Mouse (Mus musculus) midbrain, embryonic 10.5 days (tissue): ENCODE measurements around the gene Iqce. TPM values are rescaled to one million over a fixed set of nuclear protein-coding genes. Genes with fewer than 3 reads are reported as not detected.
A peak's percentile ranks its signal among the peaks of the same experiment; 100 is the strongest.

ENCODE experiments used
- DNase-seq: peaks from one replicate; pipeline ENCODE4 v3.0.0-alpha.2; 2017; ENCODE audit warnings: low spot score
- H3K27ac ChIP-seq: fragments of 300-500 bp; sonication (generic); replicated peaks from 2 replicates; pipeline ENCODE4 v1.5.1; 2016; ENCODE audit warnings: mild to moderate bottlenecking
- H3K27me3 ChIP-seq: fragments of 300-500 bp; sonication (generic); 2 replicates; pipeline ENCODE4 v1.6.1; 2016; ENCODE audit warnings: low read depth, mild to moderate bottlenecking; ENCODE audit not compliant: poor library complexity, severe bottlenecking
- H3K36me3 ChIP-seq: fragments of 300-500 bp; sonication (generic); 2 replicates; pipeline ENCODE4 v1.6.1; 2016; ENCODE audit warnings: mild to moderate bottlenecking, moderate library complexity
- H3K4me1 ChIP-seq: fragments of 300-500 bp; sonication (generic); 2 replicates; pipeline ENCODE4 v1.6.1; 2016
- H3K4me3 ChIP-seq: fragments of 300-500 bp; sonication (generic); 2 replicates; pipeline ENCODE4 v1.5.1; 2016; ENCODE audit warnings: mild to moderate bottlenecking, moderate library complexity
- H3K9me3 ChIP-seq: fragments of 300-500 bp; sonication (generic); replicated peaks from 2 replicates; pipeline ENCODE4 v1.6.1; 2016; ENCODE audit warnings: mild to moderate bottlenecking
- whole genome bisulfite sequencing: fragments of 180-500 bp; shearing (Covaris S2); methylation state at CpG from one replicate; pipeline ENCODE4 v1.1.7; 2016; 5-methylcytosine and 5-hydroxymethylcytosine counted together
- polyA plus RNA-seq: library from polyadenylated mRNA; unstranded; fragments of >200 nt; fragmentation: Nextera tagmentation; extraction: Ambion mirVana; gene quantifications from 2 replicates; pipeline ENCODE4 v1.2.1, GENCODE M21; 2016

Gene Iqce
- polyA plus RNA-seq, 1 experiment from 2014 or later = 23.6 TPM

DNA sequence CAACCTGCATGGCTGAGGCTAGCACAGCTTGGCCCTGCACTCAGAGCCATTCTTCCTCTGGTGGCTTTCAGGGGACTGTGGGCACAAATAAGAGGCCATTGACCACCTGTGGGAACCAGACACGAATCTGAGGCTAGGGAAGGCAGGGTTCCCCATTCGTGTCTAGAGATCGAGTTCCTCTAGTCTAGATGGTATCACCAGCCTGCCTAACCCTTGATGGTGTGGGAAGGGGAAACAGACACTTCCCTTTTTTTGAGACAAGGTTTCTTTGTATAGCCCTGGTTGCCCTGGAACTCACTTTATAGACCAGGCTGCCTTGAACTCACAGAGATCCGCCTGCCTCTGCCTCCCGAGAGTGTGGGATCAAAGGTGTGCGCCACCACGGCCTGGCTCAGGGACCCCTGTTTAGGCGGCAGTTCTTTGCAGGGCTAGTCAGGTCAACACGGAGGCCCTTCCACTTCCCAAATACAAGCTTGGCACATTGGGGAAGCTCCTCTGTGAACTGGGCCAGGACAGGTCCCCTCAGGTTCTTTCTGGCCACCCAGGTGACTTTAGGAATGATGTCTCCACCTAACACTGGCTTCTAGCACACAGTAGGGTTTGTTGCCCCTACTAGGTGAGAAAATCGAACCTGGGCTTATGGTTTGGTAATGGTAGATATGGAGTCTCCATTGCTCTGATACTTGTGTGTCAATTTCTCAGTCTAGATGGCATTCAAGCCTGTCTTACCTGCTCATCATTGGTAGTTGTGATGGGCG lies 29.0 kb upstream of the Iqce start:
- H3K27me3 ChIP-seq = peaks cover 23% of the 10 kb centered on the region
- peaks cover 1% of the 10 kb centered on the region; the same call in 1 of the 2 replicates for H3K9me3 ChIP-seq
- no peak overlapping the region for H3K27ac ChIP-seq
- H3K36me3 ChIP-seq = no peaks in the 10 kb centered on the region
- H3K4me3 ChIP-seq = no peak overlapping the region
- 90% methylated on average over 11 of the region's 11 CpGs for WGBS
- DNase-seq = no peak
- H3K4me1 ChIP-seq = peaks cover 12% of the 10 kb centered on the region

DNA sequence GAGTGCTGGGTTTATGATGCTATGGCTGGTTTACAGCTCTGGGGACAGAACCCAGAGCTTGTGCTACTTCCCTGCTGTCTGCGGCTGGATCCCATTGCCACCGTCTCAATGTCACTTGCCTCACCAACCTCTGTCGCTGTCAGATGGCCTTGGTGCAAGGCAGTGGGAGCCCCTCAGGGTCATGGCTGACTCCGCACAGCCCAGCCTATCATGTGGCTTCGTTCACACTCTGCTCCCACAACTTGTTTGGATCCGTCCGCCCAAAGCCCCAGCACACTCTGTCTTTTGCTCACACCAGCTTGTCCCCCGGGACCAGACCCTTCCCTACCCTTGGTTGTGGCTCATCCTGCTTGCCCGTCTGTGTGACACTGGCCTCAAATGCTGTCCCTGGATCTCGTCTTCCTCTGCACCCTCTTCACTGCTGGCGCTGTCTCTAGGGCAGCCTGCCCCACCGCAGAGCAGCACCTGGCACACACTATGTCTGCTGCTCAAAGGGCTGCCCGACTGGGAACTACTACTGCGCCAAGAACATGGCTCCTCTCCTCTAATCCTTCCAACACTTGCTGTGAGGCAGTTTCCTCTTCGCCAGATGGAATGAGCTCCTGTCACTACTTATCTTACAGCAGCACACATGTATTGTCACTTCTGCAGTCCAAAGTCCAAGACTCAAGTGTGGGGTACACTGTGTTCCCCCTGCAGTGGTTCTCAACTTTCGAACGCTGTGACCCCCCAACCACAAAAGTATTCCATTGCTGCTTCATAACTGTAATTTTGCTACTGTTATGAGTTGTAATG lies 25.0 kb upstream of the Iqce start:
- 87% methylated on average over 17 of the region's 17 CpGs for WGBS
- no peak overlapping the region for H3K4me3 ChIP-seq
- no peak overlapping the region for H3K27ac ChIP-seq
- DNase-seq = no peak
- no peaks in the 10 kb centered on the region for H3K27me3 ChIP-seq
- H3K4me1 ChIP-seq = no peaks in the 10 kb centered on the region
- H3K9me3 ChIP-seq = no peaks in the 10 kb centered on the region
- H3K36me3 ChIP-seq = no peaks in the 10 kb centered on the region

DNA sequence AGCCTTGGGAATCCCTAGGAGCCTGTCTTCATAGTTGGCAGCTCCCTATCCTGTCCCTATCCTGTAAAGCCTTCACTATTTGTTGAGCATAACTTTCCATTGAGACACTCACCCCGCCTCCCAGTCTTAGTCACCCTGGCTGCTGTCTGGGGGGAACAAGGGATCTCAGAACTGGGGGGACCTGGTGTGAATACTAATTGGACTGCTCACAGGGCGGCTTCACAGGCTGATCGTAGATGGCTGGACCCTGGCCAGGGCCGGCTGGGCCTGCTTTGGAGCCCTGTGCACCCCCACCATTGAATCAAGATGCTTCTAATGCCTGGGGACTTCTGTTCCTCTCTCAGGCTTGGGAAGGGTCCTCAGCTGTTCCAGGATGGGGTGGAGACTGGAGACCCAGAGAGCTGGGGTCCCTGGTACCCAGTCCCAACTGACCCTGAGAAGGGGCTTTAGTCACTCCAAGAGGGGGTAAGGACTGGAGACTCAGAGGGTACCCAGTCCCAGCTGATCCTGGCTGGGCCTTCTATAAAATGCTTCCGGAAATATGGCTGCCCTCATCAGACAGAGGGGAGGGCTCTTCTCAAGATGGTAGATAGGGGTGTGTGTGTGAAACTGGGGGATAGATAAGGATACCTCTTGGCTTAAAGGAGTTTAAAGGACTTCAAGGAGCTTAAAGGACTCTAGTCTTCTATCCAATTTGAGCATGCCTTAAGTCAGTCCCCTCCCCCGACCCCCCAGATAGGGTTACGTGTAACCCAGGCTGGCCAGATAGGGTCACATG lies 24.1 kb upstream of the Iqce start:
- H3K9me3 ChIP-seq = no peaks in the 10 kb centered on the region
- peak overlapping the region; percentile 23; the same call in 1 of the 2 replicates for H3K27ac ChIP-seq
- WGBS = 90% methylated on average over 7 of the region's 7 CpGs
- H3K27me3 ChIP-seq = no peaks in the 10 kb centered on the region
- DNase-seq = no peak
- no peak overlapping the region for H3K4me3 ChIP-seq
- H3K4me1 ChIP-seq = no peaks in the 10 kb centered on the region
- H3K36me3 ChIP-seq = no peaks in the 10 kb centered on the region

DNA sequence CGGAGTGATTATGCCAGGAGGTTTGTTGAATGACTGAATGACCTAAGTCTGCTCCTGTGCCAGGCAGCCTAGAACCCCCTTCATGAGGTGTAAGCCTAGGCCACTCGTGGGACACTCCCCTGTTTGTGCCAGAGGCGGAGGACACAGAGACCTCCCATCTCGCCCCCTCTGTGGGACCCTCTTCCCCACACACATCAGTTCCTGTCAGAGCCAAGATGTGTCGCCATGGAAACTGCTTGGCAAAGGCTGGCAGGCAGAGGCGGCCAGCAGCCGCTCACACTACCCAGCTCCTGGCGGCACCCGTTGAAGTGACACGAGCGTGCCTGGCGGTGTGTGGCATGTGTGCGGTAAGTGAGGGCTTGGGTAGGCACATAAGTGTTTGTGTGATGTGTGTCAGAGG lies 21.6 kb upstream of the Iqce start, which contains the start of gene Amz1:
Gene Amz1 (plus strand): TSS at position 306 of the 400 bp plus-strand sequence.
- WGBS = 79% methylated on average over 13 of the region's 13 CpGs
- Histone ChIP-seq H3K36me3 (peaks cover 15% of the 10 kb centered on the region), H3K4me1 (no peaks in the 10 kb centered on the region), H3K9me3 (no peaks in the 10 kb centered on the region; the same call in 1 of the 2 replicates), H3K4me3 (no peak within 1 kb of the TSS), H3K27me3 (no peaks in the 10 kb centered on the region), H3K27ac (no peak within 1 kb of the TSS)
- DNase-seq = no peak

DNA sequence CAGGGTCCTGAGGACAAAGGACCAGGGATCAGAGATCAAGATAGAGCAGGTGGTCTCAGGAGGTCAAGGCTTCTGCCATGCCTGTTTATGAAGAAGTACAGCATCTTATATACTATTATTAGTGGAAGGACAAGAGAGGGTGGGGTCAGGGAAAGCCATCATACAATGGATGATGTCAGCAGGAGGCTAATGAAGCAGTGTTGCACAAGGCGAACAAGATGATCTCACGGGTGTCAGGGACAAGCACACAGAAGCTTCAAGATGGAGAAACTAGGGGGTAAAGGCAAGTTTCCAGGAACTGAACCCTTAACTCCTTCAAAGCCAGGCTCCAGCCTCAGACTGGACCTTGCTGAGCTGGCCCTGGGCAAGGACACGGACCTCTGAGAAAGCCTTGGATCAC lies 19.9 kb upstream of the Iqce start:
- 84% methylated on average over 3 of the region's 3 CpGs for WGBS
- no peak for DNase-seq
- Histone ChIP-seq H3K4me1 (no peaks in the 10 kb centered on the region), H3K36me3 (peaks cover 32% of the 10 kb centered on the region), H3K27ac (no peak overlapping the region), H3K27me3 (no peaks in the 10 kb centered on the region), H3K4me3 (no peak overlapping the region), H3K9me3 (no peaks in the 10 kb centered on the region; the same call in 1 of the 2 replicates)

DNA sequence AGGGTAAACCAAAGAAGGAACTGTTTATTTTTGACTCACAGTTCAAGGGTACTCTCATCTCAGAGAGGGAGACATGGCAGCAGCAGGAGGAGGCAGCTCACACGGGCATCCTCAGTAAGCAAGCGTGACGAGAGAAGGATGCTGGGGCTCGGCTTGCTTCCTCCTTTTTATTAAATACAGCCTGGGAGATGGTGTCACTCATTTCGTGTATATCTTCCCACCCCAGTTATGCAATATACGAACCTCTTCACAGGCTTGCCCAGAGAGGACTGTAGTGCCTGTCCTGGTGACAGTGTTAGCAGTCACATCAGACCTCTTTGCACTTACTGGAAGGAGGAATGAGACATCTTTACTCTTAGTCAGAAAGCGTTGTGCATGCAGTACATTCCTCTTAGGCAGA lies 18.6 kb upstream of the Iqce start:
- Histone ChIP-seq H3K27ac (no peak overlapping the region), H3K4me1 (no peaks in the 10 kb centered on the region), H3K27me3 (no peaks in the 10 kb centered on the region), H3K36me3 (peaks cover 45% of the 10 kb centered on the region), H3K9me3 (no peaks in the 10 kb centered on the region; the same call in 1 of the 2 replicates), H3K4me3 (no peak overlapping the region)
- WGBS = 87% methylated on average over 7 of the region's 7 CpGs
- no peak for DNase-seq

DNA sequence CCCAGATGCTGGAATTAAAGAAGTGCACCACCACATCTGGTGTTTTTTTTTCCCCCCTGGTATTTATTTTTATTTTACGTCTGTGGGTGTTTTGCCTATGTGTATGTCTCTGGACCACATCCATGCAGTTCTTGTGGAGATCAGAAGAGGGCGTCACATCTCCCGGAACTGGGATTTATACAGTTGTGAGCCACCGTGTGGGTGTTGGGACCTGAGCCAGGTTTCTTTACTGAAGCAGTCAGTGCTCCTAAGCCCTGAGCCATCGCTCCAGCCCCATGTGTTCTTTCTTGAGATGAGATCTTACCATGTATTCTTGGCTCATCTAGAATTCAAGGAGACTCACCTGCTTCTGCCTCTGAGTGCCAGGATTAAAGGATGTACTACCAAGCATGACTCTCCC lies 8.9 kb upstream of the Iqce start:
- Histone ChIP-seq H3K9me3 (no peaks in the 10 kb centered on the region), H3K4me3 (no peak overlapping the region), H3K4me1 (peaks cover 2% of the 10 kb centered on the region), H3K36me3 (peaks cover 85% of the 10 kb centered on the region), H3K27me3 (no peaks in the 10 kb centered on the region), H3K27ac (no peak overlapping the region)
- WGBS = 87% methylated on average over 5 of the region's 5 CpGs
- no peak for DNase-seq

DNA sequence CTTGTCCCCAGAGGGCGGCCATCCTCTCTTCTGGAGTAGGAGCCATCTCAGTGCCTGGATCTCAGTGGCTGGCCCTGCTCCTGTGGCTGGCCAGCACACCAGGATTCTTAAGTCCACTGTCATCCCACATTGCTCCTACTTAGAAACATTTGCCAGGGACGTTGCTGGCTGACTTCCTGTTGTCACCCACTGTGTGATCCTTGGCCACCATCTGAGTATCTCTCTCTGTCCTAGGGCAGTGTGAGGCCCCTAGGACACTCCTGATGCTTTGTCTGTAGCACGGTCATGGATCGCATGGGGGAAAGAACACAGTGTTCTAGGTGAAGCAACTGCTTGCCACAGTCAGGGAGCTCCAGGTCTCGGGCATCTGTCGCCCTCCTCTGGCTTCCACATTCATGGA lies 8.1 kb upstream of the Iqce start:
- H3K36me3 ChIP-seq = peaks cover 77% of the 10 kb centered on the region
- H3K4me1 ChIP-seq = peaks cover 9% of the 10 kb centered on the region
- H3K27ac ChIP-seq = no peak overlapping the region
- no peaks in the 10 kb centered on the region for H3K9me3 ChIP-seq
- WGBS = 90% methylated on average over 6 of the region's 6 CpGs
- no peak overlapping the region for H3K4me3 ChIP-seq
- H3K27me3 ChIP-seq = no peaks in the 10 kb centered on the region
- DNase-seq = no peak

DNA sequence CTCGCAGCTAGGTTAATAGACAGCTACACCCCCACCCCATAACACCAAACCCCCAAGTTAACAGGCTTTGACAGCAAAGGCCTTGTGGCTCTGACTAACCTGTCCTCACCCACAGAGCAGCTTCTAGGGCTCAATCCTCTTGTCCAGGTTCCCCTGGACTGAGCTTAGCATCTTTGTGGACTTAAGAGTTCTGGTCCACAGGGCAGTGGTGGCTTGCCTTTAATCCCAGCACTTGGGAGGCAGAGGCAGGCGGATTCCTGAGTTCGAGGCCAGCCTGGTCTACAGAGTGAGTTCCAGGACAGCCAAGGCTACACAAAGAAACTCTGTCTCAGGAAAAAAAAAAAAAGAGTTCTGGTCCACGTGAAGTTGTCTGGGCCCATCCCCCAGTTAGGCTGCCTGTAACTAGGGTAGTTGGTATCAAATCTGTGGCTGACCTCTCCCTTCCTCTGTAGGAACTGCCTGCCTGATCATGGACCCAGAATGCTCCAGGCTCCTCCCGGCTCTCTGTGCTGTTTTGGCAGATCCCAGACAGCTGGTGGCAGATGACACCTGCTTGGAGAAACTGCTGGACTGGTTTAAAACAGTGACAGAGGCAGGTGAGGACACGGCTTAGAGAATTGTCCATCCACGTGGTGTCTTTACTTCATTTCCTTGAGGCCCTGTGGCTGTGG lies 3.5 kb upstream of the Iqce start:
- H3K4me1 ChIP-seq = peaks cover 42% of the 10 kb centered on the region
- peak overlapping the region; percentile 75 for H3K4me3 ChIP-seq
- no peaks in the 10 kb centered on the region for H3K27me3 ChIP-seq
- H3K27ac ChIP-seq = peak overlapping the region; percentile 97
- no peak for DNase-seq
- H3K36me3 ChIP-seq = peaks cover 31% of the 10 kb centered on the region
- WGBS = 70% methylated on average over 7 of the region's 7 CpGs
- no peaks in the 10 kb centered on the region for H3K9me3 ChIP-seq

DNA sequence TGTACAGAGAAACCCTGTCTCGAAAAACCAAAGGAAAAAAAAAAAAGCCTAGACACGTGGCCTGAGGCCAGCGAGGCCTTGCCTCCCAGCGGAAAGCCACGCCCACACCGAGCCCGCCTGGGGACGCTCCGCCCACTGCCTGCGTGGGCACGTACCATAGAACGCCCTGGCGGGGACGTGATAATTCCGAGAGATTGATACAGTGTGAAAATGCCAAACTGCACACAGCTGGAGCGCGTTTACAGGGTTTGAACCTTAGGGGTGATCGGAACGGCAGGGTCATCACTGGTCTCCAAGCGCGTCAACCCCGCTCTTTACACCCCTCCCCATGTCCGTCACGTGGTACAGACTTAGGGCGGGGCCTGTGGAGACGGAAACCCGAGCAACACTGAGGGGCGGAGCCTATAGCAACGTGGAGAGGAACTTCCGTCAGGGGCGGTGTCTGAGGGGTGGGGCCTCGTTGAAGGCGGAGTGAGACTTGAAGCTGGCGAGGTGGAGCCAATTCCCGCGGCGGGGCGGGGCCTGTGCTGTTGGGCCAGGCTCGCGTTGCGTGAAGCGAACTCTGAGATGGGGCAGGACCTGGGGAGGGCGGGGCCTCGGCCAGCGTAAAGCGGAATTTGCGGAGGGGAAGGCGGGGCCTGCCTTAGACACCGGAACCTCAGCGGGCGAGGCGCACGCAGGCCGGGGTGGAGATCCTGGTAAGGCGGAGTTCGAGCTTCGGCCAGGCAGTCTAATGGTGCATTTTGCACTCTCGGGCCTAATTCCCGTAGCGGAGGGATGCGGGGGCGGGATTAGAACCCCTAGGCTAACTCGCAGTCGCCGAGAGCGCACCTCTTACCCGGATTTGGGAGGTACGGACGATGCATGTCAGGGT lies 2.4 kb upstream of the Iqce start, which contains the start of gene Brat1:
Gene Brat1 (plus strand): TSS at position 634 of the 874 bp plus-strand sequence.
- H3K36me3 ChIP-seq = peaks cover 25% of the 10 kb centered on the region
- peak within 1 kb of the TSS; percentile 97 for H3K27ac ChIP-seq
- peak within 1 kb of the TSS; percentile 75 for H3K4me3 ChIP-seq
- peaks cover 52% of the 10 kb centered on the region for H3K4me1 ChIP-seq
- WGBS = under 1% methylated on average over 69 of the region's 69 CpGs
- H3K9me3 ChIP-seq = no peaks in the 10 kb centered on the region
- peak; percentile 100 for DNase-seq
- H3K27me3 ChIP-seq = no peaks in the 10 kb centered on the region

DNA sequence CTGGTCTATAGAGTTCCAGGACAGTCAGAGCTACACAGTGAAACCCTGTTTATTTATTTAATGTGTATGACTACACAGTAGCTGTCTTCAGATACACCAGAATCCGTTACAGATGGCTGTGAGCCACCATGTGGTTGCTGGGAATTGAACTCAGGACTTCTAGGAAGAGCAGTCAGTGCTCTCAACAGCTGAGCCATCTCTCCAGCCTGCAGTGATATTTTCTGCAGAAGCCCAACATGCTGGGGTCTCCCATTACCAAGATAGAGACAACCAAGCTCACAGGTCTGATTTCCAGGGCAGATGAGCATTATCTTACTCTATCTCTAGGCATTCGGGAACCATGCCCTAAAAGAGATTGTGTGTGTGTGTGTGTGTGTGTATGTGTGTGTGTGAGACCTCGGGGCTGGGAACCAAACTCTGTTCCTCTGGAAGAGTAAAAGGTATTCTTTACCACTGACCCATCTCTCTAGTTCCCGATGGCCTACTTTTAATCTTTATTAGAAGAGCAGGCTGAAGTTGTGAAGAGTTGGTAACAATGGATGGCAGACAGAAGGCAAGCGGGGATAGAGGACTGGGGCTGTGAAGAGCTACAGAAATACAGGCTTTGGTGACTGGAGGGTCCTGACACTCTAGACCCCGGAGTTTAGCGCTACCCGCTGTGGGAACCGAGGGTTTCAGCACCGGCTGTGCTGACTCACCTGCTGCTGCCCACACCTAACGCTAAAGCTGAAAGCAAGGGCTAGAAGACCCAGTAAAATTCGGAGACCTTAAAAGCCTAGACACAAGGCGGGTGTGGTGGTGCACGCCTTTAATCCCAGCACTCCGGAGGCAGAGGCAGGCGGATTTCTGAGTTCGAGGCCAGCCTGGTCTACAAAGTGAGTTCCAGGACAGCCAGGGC lies 1.6 kb upstream of the Iqce start:
- H3K4me1 ChIP-seq = peaks cover 54% of the 10 kb centered on the region
- 40% methylated on average over 17 of the region's 17 CpGs for WGBS
- H3K27ac ChIP-seq = peak overlapping the region; percentile 97
- peak overlapping the region; percentile 75 for H3K4me3 ChIP-seq
- H3K36me3 ChIP-seq = peaks cover 30% of the 10 kb centered on the region
- peak; percentile 23 for DNase-seq
- H3K27me3 ChIP-seq = no peaks in the 10 kb centered on the region
- H3K9me3 ChIP-seq = no peaks in the 10 kb centered on the region
